Mouse (Mus musculus): ENCODE results near the gene Slc22a1.
"Not testable (repeated sequence)": the region's sequence is repeated elsewhere in the genome, so short reads cannot be mapped to it uniquely, and the experiment has no call there.

Gene Slc22a1

DNA sequence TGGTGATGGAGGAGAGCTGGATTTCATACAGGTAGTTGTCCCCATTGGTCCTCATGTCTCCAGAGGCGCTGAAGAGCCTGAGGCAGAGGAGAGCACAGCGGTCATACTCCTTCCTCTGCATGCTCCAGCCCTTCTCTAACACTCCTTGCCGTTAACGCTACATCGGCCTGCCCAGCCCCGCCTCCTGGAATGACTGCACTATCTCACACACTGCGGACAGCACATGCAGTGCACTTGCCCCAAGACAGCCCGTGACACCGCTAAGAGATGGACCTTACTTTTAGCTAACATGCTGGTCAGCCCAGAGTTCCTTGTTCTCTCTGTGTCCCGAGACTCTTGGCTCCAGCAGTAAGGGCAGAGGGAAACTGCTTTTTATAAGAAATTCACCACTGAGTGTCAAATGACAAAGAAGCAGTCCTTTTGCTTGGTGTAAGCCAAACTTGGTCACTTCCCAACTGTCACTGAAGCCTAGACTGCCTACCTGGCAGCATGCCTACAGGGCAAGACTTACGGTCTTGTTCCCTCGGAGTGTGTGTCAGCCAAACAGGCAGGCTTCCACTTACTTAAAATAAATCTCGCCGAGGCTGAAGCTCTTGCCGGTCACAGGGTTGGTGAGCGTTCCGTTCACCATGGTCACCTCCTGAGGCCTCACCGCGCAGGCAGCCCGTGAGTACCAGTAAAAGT is 12.9 kb upstream of the Slc22a1 start:
- DNase-seq (ENCODE audit: extremely low read depth, low read depth, low spot score): no peak

DNA sequence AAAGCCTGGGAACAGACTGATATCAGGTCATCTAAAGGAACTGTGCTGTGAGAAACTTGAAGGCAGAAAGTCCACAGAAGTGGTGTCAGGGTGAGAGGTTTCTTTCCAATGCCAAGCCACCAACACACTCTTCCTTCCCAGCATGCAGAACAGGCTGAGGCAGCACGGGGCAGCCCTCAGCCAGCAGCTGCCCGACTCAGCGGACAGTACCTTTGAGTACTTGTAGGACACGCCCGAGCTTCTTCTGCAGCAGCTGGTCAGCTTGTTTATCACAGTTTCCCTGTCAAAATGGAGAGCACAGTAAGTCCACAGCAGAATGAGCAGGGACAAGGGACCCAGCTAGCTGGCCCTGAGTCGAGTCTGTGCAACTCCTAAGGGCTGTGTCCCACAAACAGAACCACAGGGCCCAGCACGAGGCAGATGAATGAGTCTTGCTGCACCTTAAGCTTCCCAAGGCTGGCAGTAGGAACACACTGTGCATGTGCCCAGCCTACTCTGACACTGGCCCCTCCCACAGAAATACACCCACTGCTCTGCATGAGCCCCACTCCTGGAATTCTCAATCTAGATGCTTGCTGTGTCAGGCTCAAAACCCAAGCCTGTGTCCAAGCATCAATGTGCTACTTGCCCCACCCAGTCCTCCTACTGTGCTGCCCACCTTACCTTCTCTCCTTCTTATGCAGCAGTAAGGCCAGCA is 9.4 kb upstream of the Slc22a1 start:
- DNase-seq (ENCODE audit: extremely low read depth, low read depth, low spot score): no peak

DNA sequence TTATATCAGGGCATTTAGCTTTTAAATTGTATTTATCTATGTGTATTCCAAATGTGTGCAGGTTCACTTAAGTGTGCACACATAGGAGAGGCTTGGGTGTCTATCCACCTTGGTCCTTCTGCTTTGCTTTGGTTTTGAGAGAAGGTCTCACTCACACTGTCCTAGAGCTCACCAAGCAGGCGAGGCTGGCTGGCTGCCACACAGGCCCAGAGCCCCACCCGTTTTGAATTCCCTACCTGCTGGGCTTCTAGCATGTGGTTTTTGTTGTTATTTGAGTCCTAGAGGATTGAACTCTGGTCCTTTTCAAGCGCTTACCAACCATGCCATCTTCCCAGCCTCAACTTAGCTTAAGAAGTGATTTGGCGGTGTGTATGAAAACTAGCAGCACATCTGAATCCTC is 8.8 kb upstream of the Slc22a1 start:
- DNase-seq (ENCODE audit: extremely low read depth, low read depth, low spot score): no peak

DNA sequence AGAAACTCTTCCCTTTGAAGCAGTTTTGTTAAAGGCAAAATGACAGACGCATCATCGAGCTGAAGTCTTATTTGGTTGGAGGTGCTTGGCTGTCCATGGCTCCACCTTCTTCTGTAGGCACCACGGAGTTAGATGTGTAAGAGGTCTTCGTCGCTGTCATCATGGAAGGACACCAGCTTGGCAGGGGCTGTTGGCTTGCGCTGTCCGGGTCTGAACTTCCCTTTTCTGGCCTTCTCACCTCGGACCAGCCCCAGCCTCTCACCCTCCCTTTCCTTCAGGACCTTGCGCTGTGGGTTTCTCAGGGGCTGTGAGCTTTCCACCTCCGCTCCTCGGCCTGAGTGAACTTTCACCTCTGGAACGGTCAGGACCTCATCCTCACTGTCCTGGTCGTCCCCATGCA is 8.0 kb upstream of the Slc22a1 start:
- no peak for DNase-seq (ENCODE audit: extremely low read depth, low read depth, low spot score)

DNA sequence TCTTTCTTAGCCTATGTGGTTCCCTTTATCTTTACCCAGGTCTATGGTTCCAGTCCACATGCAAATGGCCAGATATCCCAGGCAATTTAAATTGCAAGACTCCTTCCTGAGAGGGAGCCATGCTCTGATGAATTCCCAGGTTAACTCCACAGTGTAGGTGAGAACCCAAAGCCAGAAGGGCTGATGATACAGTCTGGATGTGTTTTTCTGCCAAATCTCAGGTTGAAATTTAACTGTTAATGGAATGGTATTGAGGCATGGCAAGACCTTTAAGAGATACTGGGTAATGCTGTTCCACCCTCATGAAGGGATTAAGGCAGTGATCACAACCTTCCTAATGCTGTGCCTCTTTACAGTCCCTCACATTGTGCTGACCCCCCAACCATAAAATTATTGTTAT is 2.6 kb upstream of the Slc22a1 start:
- no peak for DNase-seq (ENCODE audit: extremely low read depth, low read depth, low spot score)

DNA sequence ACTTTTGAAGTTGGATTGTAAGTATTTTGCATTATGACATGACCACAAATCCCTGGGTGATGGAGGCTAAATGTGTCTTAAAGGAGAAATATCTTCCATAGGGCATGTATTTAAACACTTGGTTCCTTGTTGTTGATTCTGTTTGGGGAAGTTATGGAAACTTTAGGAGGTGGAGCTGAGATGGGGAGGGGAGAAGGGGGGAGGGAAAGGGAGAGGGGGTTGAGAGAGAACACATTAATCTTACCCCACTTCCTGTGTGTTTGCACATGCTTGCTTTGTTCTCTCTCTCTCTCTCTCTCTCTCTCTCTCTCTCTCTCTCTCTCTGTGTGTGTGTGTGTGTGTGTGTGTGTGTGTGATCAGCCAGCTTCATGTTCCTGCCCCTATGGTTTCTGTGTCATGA is 1.5 kb upstream of the Slc22a1 start:
- DNase-seq (ENCODE audit: extremely low read depth, low read depth, low spot score): no peak

DNA sequence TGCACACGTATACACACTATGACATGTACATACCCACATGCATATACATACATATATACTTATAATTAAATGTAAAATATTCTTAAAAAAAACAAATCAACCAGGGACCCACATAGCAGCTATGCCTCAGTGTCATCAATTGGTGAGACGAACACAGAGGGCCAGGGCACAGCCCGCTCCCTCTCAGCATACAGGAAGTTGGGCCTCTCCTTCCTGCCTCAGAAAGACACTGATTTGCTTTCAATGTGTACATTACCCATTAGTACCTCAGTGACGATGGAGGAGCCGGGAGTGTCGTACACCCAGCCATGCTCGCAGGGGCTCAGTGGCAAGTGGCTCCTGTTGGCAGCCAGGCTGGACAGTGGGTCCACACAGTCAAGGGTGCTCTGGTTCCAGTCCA is 649 bp downstream of the Slc22a1 start:
- DNase-seq (ENCODE audit: extremely low read depth, low read depth, low spot score): not testable (repeated sequence)

DNA sequence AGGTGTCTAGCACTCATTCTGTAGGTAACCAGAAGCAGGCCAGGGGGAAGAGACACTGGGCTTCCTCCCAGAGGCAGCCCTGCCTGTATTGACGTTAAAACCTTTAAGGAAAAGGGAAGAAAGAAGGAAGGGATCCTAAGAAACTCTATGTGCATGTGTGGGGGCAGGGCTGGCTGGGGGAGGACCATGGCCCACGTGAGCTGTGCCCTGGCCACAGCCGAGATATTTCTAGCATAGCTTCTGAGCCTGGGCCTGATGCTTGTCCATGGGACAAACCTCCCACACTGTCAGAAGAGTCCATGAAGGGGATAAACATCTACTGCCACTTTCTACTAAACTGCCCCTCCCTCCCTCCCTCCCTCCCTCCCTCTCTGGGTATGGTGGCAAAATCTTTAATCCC is 1.8 kb downstream of the Slc22a1 start:
- no peak for DNase-seq (ENCODE audit: extremely low read depth, low read depth, low spot score)

DNA sequence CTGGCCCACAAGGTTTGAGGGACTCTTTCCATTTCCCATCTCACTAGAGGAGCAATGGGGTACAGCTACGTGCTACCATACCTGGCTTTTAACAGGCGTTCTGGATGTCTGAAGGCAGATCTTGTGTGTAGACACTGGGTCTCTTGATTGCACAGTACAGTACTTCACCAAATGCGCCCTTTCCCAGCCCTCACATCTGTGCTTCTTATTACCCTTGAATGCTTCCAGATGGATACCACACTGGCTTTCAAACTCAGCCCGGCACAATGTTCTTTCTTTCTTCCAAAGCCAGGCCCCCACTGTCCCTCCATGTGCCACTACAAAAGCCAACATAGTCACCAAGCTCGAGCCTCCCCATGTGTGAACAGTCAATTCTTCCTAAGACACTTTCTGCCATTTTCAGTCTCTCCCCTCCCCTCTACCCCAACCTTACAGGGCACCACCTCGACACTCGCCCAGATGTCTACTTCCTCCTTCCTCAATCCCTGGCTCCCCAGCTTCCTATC is 3.3 kb downstream of the Slc22a1 start:
- no peak for DNase-seq (ENCODE audit: extremely low read depth, low read depth, low spot score)

DNA sequence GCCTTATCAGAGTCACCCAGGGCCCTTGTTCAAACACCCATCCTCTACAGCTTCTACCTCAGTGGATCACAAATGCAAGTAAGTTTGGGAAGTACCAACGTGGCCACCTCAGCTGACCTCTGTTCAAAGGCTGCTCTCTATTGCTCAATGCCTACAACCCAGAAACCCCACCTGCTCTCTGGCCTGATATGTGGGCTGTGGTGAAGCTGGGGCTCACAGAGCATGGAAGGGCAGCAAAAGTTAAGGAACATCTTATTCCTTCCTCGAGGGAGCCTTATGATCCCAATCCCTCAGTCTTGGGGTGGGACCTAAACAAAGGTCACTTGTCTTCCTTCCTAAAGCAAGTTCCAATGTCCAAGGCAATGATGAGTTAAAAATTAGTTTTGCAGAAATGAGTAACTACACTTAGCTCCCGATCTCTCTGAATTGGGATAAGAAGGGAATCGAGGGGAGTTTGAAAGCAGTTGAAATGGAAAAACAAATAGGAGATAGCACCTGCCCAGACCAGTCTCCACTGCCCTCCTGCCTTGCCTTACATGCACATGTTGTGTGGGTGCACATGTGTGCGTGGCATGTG is 4.5 kb downstream of the Slc22a1 start:
- DNase-seq (ENCODE audit: extremely low read depth, low read depth, low spot score): no peak

DNA sequence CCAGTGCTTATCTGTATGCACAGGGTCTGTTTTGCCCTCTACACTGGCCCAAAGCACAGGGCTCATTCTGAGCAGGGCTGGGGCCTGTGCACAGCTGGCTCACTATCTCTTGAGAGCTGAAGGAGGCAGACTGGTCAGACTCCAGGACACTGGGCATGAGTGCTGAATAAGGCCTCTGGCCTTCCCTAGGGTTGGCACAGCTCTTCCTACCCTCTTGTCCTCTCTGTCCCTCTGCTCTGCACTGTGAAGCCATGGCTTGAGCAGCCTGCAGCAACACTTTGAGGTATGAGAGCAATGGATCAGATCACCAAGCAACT is 6.3 kb downstream of the Slc22a1 start:
- no peak for DNase-seq (ENCODE audit: extremely low read depth, low read depth, low spot score)

DNA sequence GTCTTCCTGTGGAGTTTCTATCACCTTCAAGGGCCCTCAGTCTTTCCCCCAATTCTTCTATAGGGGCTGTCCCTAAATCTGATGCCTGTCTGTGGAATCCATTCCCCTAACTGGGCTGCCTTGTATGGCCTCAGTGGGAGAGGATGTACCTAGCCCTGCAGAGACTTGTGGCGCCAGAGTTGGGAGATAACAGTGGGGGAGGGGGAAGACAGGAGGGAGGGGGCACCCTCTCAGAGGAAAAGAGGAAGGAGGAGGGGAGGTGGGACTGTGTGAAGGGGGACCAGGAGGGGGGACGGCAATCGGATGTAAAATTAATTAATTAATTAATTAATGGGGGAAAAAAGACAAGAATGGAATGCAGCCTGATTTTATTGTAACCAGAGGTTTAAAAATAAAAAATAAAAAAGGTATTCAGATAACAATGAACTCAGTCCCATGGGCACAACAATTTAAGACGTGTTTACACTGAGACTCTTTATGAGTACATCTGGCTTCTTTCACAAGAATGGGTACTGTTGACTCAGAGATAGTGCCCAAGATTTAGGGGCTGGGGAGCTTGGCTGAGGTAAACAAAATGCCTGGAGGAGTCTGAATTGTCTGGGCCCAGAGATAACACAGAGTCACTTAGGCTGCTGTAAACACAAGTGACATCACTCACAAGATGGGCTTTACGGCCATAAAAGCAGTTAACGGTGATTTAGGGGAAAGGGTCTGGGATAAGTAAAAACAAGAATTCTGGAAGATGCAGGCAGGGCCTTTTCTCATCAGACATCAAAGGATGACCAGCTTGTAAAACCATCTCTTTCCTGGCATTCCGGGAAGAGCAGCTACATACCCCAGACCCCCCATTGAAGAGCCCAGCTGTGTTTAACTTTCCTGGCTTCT is 6.9 kb downstream of the Slc22a1 start:
- DNase-seq (ENCODE audit: extremely low read depth, low read depth, low spot score): no peak

DNA sequence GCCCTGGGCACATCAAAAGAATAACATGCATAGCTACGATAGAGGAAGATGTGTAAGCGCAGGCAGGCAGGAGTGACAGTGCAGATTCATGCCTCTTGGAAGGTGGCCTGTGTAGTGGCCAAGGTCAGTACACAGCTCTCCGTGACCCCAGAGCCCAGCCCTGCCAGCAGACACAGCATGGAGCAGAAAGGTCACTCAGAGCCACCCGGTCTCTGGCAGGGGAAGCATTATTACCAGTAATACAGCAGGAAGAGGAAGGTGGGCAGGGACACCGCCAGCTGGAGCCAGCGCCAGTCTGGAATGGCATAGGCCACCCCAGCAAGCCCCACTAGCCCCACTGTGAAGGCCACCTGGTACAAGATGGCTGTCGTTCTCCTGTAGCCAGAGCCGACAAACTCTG is 11.5 kb downstream of the Slc22a1 start:
- DNase-seq (ENCODE audit: extremely low read depth, low read depth, low spot score): no peak

DNA sequence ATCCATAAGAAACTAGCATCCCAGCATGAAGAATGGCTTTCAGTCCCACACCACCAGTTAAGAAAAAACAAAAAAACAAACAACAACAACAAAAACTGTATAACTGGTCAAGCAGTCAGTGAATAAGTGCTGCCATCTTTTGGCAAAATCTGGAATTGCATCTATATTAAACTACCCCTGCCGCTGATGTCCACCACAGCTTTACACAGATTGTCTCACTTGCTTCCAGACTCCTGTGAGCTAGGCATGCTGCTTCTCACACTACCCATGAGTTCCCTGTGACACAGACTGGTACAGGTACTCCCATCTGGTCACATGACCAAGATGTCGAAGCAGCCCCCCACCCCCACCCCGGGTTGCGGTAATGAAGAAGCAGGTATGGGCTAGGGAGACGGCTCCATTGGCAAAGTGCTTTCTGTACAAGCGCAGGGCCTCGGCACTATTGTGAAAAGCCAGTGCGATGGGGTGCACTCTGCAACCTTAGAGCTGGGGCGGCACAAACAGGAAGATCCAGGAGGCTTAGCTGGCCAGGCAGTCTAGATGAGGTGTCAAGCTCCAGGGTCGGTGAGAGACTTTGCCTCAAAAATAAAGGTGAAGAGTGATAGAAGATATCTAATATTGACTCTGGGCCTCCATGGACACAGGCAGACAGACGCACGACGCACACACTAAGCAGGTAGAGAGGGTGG is 14.9 kb downstream of the Slc22a1 start:
- DNase-seq (ENCODE audit: extremely low read depth, low read depth, low spot score): no peak

DNA sequence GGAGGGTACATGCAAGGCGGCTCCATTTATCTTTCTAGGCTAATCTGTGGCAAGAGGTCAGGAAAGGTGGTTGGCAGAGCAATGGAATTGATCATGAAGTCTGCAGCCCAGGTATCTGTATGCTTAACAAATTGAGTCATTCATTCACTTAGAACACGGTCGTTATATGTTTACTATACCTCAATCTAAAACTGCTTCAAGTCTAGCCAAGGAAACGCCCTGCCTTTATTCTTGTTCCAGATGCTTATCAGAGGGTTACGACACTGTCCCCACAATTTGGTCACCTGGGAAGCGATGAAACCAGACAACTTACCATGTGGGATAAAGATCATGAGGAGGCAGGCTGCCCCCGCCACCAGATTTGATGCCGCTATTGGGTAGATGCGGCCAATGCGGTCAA is 16.4 kb downstream of the Slc22a1 start:
- DNase-seq (ENCODE audit: extremely low read depth, low read depth, low spot score): no peak

DNA sequence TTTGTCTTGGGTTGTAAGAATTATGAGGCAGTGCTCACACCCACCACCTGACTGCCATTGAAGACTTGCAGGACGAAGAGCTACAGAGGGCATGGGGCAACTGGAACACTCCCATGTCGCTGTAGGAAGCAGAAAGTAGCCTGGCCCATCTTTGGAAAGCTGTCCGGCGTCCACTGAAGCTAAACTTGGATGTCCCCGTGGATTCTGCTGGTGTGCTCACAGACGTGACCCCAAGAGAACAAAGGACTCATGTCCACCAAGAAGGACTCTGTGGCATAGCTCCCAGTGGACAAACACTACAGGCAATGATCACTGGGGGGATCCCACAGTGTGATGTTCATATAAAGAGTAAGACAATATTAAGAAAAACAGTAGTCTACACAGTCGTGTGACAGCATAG is 16.8 kb downstream of the Slc22a1 start:
- DNase-seq (ENCODE audit: extremely low read depth, low read depth, low spot score): no peak

DNA sequence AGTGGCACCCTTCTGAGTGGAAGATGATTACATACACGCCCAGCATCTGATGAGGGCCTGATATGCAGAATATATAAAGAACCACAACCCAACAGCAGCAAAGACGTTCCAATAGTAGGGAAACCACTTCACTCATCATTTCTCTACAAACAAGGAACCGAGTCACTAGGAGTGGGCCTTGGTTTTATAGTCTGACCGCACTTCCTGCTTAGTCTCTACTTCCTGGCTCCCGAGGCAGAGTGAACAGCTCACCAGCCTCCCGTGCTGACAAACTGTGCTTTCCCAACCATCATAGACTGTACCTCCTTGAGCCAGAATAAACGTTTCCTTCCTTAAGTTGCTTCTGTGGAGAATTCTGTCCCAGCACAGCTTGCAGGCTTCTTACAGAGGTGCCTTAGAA is 19.8 kb downstream of the Slc22a1 start:
- no peak for DNase-seq (ENCODE audit: extremely low read depth, low read depth, low spot score)

DNA sequence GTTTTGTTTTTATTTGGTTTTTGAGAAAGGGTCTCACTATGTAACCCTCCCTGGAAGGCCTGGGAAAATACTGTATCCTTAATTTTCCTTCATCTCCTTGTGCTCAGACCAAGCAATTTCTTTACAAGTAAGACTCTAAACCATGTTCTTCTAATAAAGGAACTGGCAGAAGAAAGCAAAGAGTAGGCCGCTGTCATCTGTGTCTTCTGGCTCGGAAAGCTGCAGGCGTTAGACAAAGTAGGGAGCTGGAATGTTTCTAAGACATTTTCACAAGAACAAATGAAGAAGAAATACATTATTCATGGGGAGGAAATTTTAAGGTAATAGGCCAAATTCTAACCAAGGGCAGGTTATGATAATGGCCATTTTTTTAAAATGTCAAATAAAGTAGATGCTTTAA is 21.6 kb downstream of the Slc22a1 start:
- no peak for DNase-seq (ENCODE audit: extremely low read depth, low read depth, low spot score)

DNA sequence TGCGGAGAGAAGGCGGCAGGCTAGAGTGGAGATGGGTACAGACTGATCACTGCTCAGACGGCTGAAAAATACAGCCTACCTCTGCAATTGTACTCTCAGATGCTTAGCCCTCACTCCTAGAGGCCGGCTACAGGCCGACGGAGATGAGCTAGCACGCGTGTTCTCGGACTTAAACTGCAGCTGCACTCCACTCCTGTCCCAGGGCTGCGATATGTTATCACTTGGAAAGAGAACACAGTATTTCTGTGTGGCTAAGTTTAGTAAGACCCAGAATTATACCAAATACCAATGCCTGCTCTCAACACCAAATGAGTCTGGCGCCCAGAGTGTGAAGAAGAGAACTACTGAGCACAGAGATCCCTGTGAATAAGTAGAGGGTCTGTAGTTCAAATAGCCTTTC is 23.0 kb downstream of the Slc22a1 start:
- no peak for DNase-seq (ENCODE audit: extremely low read depth, low read depth, low spot score)

DNA sequence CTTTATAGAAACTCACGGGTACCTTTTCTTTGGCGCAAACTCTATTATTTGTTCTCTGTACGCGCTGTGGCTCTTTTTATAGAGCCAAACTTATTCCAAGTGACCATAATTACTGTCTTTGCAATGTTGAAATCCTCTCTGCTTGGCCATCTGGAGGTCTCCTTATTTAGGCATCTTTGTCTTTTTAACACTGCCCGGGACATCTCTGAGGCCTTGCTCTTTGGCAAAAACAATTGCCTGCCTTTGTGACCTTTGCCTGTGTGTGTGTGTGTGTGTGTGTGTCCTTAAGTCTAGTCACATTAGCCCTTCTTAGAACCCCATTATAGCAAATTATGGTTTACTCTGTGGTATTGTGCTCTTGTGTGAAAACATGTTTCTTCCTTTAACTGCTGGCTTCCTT is 30.2 kb downstream of the Slc22a1 start:
- DNase-seq (ENCODE audit: extremely low read depth, low read depth, low spot score): no peak

DNA sequence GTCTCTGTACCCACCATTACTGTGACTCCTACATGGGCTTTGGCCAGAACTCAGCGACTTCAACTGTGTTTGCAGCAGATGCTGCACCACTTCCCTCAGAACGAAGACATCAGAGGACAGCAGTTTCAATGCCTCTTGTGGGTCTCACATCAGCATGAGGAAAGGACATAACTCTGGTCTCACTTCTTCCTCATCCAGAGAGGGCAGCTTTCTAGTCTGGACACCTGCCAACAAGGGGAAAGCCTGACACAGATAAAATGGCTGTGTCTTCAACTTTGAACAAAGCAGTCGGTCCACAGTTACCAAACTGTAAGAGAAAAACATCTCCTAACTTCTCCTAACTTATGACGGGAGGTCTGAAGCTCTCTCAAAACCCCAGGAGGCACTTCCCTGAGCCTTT is 34.5 kb downstream of the Slc22a1 start:
- no peak for DNase-seq (ENCODE audit: extremely low read depth, low read depth, low spot score)
